Mouse (Mus musculus): Measurements from ENCODE around the gene Hk3. TPM values are rescaled to one million over a fixed set of nuclear protein-coding genes. Genes with fewer than 3 reads are reported as not detected.

The Hk3 gene
- total and polyA plus RNA-seq, 3 experiments: 0.02 to 0.11 TPM; not detected in 1

DNA sequence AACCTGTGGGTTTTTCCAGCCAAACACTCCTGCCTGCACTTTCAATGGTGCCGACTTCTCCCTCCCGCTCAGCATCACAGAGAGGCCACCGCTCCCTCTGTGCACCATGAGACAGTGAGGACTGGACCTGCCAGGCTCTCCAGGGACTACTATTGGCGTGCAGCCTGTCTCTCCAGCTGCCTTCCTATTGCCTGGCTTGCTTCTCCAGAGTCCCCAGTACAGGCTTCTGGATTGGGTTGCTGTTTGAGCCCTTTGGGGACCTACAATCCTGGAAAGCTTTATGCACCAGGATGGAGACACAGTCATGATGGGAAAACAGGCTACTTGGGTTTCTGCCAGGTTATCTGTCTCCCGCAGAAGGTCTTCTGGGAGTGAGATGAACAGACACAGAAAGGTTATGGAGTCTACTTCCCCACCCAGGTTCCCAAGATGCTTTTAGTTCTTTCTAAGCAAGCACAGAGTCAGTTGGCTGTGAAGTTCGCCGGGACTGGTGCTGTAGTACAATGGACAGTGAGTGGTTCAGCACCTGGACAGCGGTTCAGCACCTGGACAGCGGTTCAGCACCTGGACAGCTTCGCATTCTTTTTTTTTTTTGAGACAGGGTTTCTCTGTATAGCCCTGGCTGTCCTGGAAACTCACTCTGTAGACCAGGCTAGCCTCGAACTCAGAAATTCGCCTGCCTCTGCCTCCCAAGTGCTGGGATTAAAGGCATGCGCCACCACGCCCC, 50.5 kb downstream of the Hk3 start:
- ATAC-seq (ENCODE audit: extremely low read depth, insufficient number of reproducible peaks, low FRiP score, poor library complexity, severe bottlenecking) (no peak), DNase-seq (ENCODE audit: low spot score) (no peak)
- Histone ChIP-seq H3K36me3 (replicated peaks) (no peaks in the 10 kb centered on the region), H3K4me3 (ENCODE audit: low read depth, low read length) (no peak overlapping the region), H3K27me3 (ENCODE audit: insufficient read depth, low read length) (no peaks in the 10 kb centered on the region), H3K9me3 (replicated peaks) (no peaks in the 10 kb centered on the region), H3K4me1 (ENCODE audit: insufficient read depth, low read depth, low read length) (no peaks in the 10 kb centered on the region)
- TF ChIP-seq POLR2AphosphoS5 (IDR thresholded peaks at IDR 0.05; ENCODE audit: insufficient replicate concordance, low read depth, low read length) (no peak), TAL1 (conservative IDR thresholded peaks at IDR 0.05; ENCODE audit: low read depth, low read length) (no peak), GATA2 (IDR thresholded peaks at IDR 0.05; ENCODE audit: borderline replicate concordance, low read depth, low read length) (no peak), GATA1 (IDR thresholded peaks at IDR 0.05; ENCODE audit: borderline replicate concordance, low read length) (no peak), CTCF (IDR thresholded peaks at IDR 0.05; ENCODE audit: low read depth, low read length) (no peak)

DNA sequence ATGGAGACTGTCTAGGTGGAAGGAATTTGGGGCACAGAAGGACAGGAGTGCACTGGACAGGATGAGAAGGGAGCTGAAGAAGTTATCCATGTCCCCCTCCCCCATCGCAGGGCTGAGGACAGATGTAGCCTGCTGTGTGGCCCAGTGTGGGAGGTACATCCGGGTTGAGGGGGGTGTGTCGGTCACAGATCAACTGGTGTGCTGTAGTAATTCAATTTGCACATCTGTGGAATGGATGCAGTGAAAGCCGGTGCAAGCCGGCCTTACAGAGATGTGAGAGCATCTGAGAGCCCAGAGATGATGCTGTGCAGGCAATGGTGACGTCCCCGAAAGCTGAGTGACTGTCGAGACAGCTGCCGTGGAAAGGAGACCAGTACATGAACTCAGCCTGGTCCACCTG, 51.7 kb downstream of the Hk3 start:
- TF ChIP-seq GATA1 (IDR thresholded peaks at IDR 0.05; ENCODE audit: borderline replicate concordance, low read length) (no peak), GATA2 (IDR thresholded peaks at IDR 0.05; ENCODE audit: borderline replicate concordance, low read depth, low read length) (no peak), POLR2AphosphoS5 (IDR thresholded peaks at IDR 0.05; ENCODE audit: insufficient replicate concordance, low read depth, low read length) (no peak), TAL1 (conservative IDR thresholded peaks at IDR 0.05; ENCODE audit: low read depth, low read length) (no peak), CTCF (IDR thresholded peaks at IDR 0.05; ENCODE audit: low read depth, low read length) (no peak)
- DNase-seq (ENCODE audit: low spot score) (no peak), ATAC-seq (ENCODE audit: extremely low read depth, insufficient number of reproducible peaks, low FRiP score, poor library complexity, severe bottlenecking) (no peak)
- Histone ChIP-seq H3K4me3 (ENCODE audit: low read depth, low read length) (no peak overlapping the region), H3K36me3 (replicated peaks) (no peaks in the 10 kb centered on the region), H3K4me1 (ENCODE audit: insufficient read depth, low read depth, low read length) (no peaks in the 10 kb centered on the region), H3K27me3 (ENCODE audit: insufficient read depth, low read length) (no peaks in the 10 kb centered on the region), H3K9me3 (replicated peaks) (no peaks in the 10 kb centered on the region)

DNA sequence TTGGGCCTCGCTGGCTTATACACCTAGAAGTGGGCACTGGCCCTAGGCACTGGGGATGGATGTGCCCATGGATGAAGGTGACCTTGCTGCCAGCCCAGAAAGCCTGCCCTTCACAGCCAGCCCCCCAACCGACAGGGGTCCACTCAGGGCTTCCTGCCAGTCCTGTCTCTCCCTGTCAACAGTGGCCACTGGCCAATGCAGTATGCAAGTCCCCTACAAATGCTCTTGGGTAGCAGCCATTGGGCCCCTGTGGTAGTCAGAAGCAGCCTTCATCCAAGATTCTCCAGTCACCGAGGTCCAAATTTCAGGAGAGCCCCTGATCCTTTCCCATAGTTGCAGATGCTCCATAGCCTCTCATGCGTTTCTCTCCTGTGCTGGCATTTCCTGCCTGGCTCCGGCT, 52.5 kb downstream of the Hk3 start:
- Histone ChIP-seq H3K36me3 (replicated peaks) (no peaks in the 10 kb centered on the region), H3K9me3 (replicated peaks) (no peaks in the 10 kb centered on the region), H3K27me3 (ENCODE audit: insufficient read depth, low read length) (no peaks in the 10 kb centered on the region), H3K4me1 (ENCODE audit: insufficient read depth, low read depth, low read length) (no peaks in the 10 kb centered on the region), H3K4me3 (ENCODE audit: low read depth, low read length) (no peak overlapping the region)
- ATAC-seq (ENCODE audit: extremely low read depth, insufficient number of reproducible peaks, low FRiP score, poor library complexity, severe bottlenecking) (no peak), DNase-seq (ENCODE audit: low spot score) (no peak)
- no peak for TF ChIP-seq POLR2AphosphoS5 (IDR thresholded peaks at IDR 0.05; ENCODE audit: insufficient replicate concordance, low read depth, low read length)
- TF ChIP-seq GATA1 (IDR thresholded peaks at IDR 0.05; ENCODE audit: borderline replicate concordance, low read length): no peak
- TF ChIP-seq TAL1 (conservative IDR thresholded peaks at IDR 0.05; ENCODE audit: low read depth, low read length): no peak
- no peak for TF ChIP-seq GATA2 (IDR thresholded peaks at IDR 0.05; ENCODE audit: borderline replicate concordance, low read depth, low read length)
- no peak for TF ChIP-seq CTCF (IDR thresholded peaks at IDR 0.05; ENCODE audit: low read depth, low read length)

DNA sequence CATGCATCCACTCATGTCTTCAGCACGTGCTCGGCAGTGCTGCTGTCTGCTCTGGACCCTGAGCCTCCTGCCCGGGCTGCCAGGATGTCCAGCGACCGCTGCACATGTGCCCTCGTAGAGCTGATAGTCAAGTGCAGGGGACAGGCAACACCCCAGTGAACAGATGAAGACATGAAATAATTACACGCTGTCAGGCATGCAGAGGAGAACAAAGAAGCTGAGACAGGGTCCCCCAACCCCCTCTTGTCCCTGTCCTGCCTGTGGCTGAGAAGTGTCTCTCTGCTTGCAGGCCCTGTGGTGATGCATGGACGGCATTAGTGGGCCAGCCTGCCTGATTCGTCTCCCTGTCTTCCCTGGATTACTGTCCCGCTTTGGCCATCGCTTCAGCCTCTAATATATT, 53.7 kb downstream of the Hk3 start:
- DNase-seq (ENCODE audit: low spot score) (no peak), ATAC-seq (ENCODE audit: extremely low read depth, insufficient number of reproducible peaks, low FRiP score, poor library complexity, severe bottlenecking) (no peak)
- Histone ChIP-seq H3K9me3 (replicated peaks) (no peaks in the 10 kb centered on the region), H3K27me3 (ENCODE audit: insufficient read depth, low read length) (no peaks in the 10 kb centered on the region), H3K4me1 (ENCODE audit: insufficient read depth, low read depth, low read length) (no peaks in the 10 kb centered on the region), H3K4me3 (ENCODE audit: low read depth, low read length) (no peak overlapping the region), H3K36me3 (replicated peaks) (no peaks in the 10 kb centered on the region)
- TF ChIP-seq GATA2 (IDR thresholded peaks at IDR 0.05; ENCODE audit: borderline replicate concordance, low read depth, low read length) (no peak), POLR2AphosphoS5 (IDR thresholded peaks at IDR 0.05; ENCODE audit: insufficient replicate concordance, low read depth, low read length) (no peak), GATA1 (IDR thresholded peaks at IDR 0.05; ENCODE audit: borderline replicate concordance, low read length) (no peak), TAL1 (conservative IDR thresholded peaks at IDR 0.05; ENCODE audit: low read depth, low read length) (no peak), CTCF (IDR thresholded peaks at IDR 0.05; ENCODE audit: low read depth, low read length) (no peak)

DNA sequence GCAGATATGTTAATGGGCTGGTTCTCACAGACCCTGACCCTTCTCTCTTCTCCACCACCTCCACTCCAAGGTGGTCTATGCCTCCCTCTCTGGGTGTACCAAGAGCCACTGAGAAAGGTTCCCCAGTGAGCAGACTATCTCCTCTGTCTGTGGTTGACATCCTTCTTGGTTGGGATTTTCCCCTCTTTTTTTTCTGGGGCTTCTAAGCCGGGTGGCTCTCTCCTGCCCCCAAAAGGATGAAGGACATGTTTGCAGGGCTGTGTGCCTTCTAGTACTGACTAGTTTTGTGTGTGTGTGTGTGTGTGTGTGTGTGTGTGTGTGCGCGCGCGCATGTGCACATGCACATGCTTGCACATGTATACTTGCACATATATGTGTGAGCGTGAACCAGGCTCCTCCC, 55.9 kb downstream of the Hk3 start:
- ATAC-seq (ENCODE audit: extremely low read depth, insufficient number of reproducible peaks, low FRiP score, poor library complexity, severe bottlenecking): no peak
- Histone ChIP-seq H3K36me3 (replicated peaks) (no peaks in the 10 kb centered on the region), H3K27me3 (ENCODE audit: insufficient read depth, low read length) (no peaks in the 10 kb centered on the region), H3K4me3 (ENCODE audit: low read depth, low read length) (no peak overlapping the region), H3K9me3 (replicated peaks) (no peaks in the 10 kb centered on the region), H3K4me1 (ENCODE audit: insufficient read depth, low read depth, low read length) (no peaks in the 10 kb centered on the region)
- TF ChIP-seq POLR2AphosphoS5 (IDR thresholded peaks at IDR 0.05; ENCODE audit: insufficient replicate concordance, low read depth, low read length) (no peak), TAL1 (conservative IDR thresholded peaks at IDR 0.05; ENCODE audit: low read depth, low read length) (no peak), CTCF (IDR thresholded peaks at IDR 0.05; ENCODE audit: low read depth, low read length) (no peak), GATA1 (IDR thresholded peaks at IDR 0.05; ENCODE audit: borderline replicate concordance, low read length) (no peak)
- DNase-seq (ENCODE audit: low spot score): no peak

DNA sequence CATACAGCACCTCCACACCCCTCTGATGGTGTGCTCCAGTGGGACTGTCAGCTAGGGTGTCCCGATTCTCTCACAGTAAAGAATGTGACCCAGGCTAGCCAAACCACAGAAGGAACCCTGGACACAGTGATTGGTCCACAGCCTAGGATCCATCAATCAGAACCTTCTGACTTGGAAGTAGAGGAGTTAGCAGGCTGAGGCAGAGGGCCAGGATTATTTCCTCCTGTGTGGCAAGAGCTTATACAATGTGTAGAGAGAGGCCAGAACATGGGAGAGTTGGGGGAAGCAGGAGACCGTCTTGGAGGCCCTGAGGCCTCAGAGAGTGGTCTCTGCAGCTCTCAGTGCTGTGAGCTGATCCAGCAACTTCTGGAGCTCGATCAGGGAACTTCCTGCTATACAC, 60.7 kb downstream of the Hk3 start:
- H3K4me1 ChIP-seq (ENCODE audit: insufficient read depth, low read depth, low read length): no peaks in the 10 kb centered on the region
- TF ChIP-seq TAL1 (conservative IDR thresholded peaks at IDR 0.05; ENCODE audit: low read depth, low read length) (no peak), GATA1 (IDR thresholded peaks at IDR 0.05; ENCODE audit: borderline replicate concordance, low read length) (no peak), GATA2 (IDR thresholded peaks at IDR 0.05; ENCODE audit: borderline replicate concordance, low read depth, low read length) (no peak), POLR2AphosphoS5 (IDR thresholded peaks at IDR 0.05; ENCODE audit: insufficient replicate concordance, low read depth, low read length) (no peak), CTCF (IDR thresholded peaks at IDR 0.05; ENCODE audit: low read depth, low read length) (no peak)
- H3K9me3 ChIP-seq (replicated peaks): no peaks in the 10 kb centered on the region
- peaks cover 4% of the 10 kb centered on the region; the same call in 1 of the 2 replicates for H3K27me3 ChIP-seq (ENCODE audit: insufficient read depth, low read length)
- DNase-seq (ENCODE audit: low spot score) (no peak), ATAC-seq (ENCODE audit: extremely low read depth, insufficient number of reproducible peaks, low FRiP score, poor library complexity, severe bottlenecking) (no peak)
- H3K36me3 ChIP-seq (replicated peaks): no peaks in the 10 kb centered on the region
- no peak overlapping the region for H3K4me3 ChIP-seq (ENCODE audit: low read depth, low read length)

All from G1E (cell line).